Mouse (Mus musculus): ENCODE measurements around the gene Mars.

- TF ChIP-seq CTCF (IDR thresholded peaks at IDR 0.05; ENCODE audit: low read depth, low read length) = no peak
- TF ChIP-seq GATA1 (IDR thresholded peaks at IDR 0.05; ENCODE audit: borderline replicate concordance, low read length) = no peak
- no peak for TF ChIP-seq TAL1 (conservative IDR thresholded peaks at IDR 0.05; ENCODE audit: low read depth, low read length)
- no peak for TF ChIP-seq POLR2AphosphoS5 (IDR thresholded peaks at IDR 0.05; ENCODE audit: insufficient replicate concordance, low read depth, low read length)
- no peak for TF ChIP-seq GATA2 (IDR thresholded peaks at IDR 0.05; ENCODE audit: borderline replicate concordance, low read depth, low read length)
Measured at GRCm38 (mm10) chr10:127292987-127293538, 18.5 kb downstream of the Mars start.

All from G1E (cell line).